Mouse (Mus musculus): ENCODE measurements around the gene Olfr1331.

DNA sequence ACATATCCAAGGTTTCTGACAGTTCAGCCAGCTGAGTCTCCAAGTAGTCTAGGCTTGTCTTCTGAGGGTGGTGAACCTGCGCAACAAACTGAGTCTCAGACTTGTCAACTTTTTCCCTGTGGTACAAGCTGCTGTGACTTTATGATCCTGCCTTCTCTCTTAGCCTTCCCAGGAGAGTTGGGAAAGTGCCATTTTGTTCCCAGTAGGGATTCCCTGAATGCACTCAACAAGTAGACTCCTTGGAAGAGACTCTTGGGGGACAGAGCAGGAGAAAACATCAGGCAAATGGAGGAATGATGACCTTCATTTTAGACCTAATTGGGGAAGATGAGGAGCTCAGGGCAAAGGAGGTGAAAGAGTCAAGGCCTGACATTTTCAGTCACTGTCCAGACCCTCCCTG, 28.3 kb upstream of the Olfr1331 start, which contains the start of gene Olfr1333:
- no peak for TF ChIP-seq POLR2A (IDR thresholded peaks at IDR 0.05; ENCODE audit: borderline replicate concordance, extremely low read depth, low read depth, low read length)
- no peak for TF ChIP-seq CTCF (IDR thresholded peaks at IDR 0.05; ENCODE audit: insufficient read depth, low read length)
